Mouse (Mus musculus) adrenal gland, postnatal 36 days (tissue): ENCODE measurements around the gene Olfr569. TPM values are rescaled to one million over a fixed set of nuclear protein-coding genes. Genes with fewer than 3 reads are reported as not detected.

Experiments used
- DNase-seq, 2 experiments: peaks; one replicate each; pipeline ENCODE4 v3.0.0; 2021; ENCODE audit warnings: mixed read lengths in 1 of 2
- long read RNA-seq, 2 experiments: library from polyadenylated mRNA; stranded (forward); transcript quantifications; one replicate each; pipeline ENCODE4 v2.0.0; 2021; ENCODE audit warnings: borderline sequencing depth in 2 of 2
- total RNA-seq, 2 experiments: library from RNA; stranded (reverse); gene quantifications; 2 replicates each; pipeline ENCODE4 v1.2.3; 2021

Olfr569 gene
- not detected for total RNA-seq
- long read RNA-seq, experiment 1 = 0 reads
- long read RNA-seq, experiment 2 = 0 reads

DNA sequence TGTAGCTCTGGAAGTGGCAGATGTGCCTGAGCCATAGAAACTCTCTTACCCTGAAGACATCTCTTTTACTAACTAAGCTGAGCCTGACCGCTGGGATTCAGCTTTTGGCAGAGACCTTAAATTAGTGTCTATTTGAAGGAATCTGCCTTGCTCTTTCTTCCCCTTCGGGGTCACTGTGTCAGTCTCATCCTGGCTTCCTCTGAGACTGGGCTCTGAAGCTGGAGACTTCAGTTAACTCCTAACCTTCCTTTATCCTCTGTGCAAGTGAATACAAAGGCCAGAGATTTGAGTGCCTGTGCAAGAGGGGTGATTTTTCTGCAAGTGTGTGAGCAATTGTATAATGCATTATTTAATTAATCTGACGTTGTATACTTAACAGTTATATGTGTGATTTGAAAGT, at the start of gene Olfr569:
Gene Olfr569, minus strand, starts transcription at position 101 of the 400 bp plus-strand sequence.
- no peak for DNase-seq

DNA sequence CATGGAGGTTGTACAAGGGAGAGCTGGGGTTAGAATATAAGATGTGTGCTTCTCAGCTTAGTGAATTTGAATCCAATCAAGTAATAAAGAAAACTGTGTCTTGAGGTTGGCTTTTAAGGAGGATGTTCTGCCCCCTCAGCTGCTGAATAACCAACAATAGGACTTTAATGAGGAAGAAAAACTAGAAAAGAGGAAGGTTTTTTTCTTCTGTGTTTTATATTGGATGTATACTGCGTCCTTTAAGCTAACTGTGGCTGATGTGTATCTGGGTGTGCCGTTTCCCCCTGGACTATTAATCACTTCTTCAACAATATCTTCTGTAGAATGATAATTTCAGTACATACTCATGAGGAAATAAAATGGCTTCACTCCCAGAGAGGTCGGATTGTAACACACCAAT, 36.4 kb upstream of the Olfr569 start:
- no peak for DNase-seq

DNA sequence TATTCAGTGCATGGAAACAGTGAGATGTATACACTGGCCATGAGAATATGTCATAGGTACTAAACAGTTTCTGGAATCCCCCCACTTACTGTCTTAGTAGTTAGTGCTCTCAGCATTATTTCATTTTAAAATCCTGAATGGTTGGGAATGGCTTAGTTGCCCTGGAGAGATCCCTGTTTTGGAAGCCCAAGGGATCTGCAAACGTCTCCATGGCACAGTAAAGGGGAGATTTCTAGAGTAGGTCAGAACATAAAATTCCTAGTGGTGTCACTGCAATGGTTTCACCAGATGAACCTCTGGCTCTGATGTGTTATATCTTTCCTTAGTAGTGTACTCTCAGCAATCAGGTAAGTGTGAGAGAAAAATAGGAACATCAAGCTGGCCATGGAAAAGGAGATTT, 33.4 kb upstream of the Olfr569 start, which contains the start of gene Olfr572:
Gene Olfr572, plus strand, starts transcription at position 301 of the 400 bp plus-strand sequence.
- DNase-seq = no peak

DNA sequence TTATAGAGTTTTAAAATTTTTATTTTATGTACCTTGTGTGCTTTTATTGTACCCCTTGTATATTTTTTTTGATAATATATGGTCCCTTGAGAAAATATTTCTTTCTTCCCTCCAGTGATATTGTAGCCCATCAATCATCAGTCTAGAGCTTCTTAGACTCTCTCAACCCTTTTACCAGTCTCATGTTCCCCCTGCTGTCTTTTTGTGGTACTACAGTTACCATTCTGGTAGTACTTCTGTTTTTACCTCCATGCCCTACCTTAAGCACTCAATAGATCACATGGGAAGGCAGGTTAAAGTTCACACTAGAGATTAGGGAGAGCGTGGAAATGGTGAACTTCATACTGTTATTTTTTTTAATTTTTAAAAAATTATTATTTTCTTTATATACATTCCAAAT, 28.9 kb upstream of the Olfr569 start:
- DNase-seq = peak in 1 of 2 experiments; percentile 29

DNA sequence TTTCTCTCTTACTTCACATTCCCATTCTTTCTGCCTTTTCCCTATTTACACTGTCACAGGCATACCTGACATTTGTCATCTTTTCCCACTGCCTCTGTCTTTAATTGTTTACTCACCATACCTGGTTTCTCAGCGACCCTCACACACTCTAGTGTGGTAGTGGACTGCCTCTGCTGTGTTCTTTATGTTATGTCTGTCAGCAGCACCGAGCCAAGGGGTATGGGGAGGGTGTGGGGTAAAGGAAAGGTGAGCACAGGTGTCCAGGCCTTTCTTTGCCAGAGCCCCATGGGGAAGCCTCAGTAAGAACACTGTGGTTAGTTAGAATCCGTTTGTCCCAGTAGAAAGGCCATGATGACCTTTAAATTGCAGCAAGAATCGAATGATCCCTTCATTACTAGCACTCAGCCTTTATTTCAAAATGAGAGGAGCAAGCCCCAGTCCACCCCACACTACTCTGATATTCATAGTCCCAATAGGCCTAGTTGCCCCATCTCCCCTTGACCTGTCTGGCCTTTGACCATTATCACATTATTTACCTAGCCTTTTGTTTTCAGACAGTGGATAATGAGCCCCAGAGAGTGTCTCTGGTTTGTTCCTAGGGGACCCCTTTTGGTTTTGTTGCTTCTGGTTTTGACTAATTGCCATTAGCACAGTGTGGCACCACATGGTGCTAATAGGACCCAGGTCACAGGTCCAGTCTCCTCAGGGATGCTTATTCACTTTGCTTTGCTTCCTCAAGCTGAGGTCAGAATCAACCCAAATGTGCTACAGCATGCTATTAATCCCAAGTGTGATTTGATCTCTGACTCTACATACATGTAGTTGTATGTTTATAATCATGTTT, 26.6 kb upstream of the Olfr569 start, which contains the start of gene Olfr571:
Gene Olfr571, minus strand, starts transcription at position 505 of the 844 bp plus-strand sequence.
- no peak for DNase-seq

DNA sequence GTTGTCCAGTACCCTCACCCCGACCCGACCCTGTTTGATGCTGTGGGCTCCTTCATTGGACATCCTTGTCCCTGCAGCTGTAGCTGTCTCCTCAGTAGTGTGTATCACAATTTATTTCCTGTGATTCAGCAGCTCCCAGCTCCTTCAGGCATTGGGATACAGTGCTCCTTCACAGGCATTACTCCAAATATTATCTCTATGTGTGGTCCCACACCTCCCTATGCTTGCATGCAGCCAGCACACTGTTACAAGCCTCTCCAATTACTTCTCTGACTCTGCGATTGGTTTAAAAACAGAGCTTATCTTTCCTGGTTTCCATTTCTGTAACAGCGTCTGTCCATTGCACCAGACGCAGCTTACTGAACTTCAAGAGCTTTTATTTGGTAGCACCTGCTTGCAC, 25.7 kb upstream of the Olfr569 start:
- DNase-seq = no peak

DNA sequence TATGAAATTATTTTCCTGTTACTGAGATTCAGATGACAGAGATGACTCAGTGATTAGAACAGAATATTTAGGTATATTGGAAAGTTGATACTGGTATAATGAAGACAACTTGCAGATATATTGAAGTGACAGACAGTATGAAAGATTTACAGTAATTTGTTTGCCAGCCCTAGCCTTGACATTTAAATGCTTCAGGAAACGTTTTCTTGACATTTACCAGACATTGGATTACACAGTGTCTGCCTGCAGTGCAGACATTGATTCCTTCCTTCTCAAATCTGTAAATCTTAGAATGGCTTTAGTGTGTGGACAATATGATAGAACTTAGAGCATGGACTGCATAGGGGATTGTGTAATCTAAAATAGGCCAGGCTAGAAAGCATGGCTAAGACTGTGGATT, 24.6 kb upstream of the Olfr569 start:
- DNase-seq = no peak

DNA sequence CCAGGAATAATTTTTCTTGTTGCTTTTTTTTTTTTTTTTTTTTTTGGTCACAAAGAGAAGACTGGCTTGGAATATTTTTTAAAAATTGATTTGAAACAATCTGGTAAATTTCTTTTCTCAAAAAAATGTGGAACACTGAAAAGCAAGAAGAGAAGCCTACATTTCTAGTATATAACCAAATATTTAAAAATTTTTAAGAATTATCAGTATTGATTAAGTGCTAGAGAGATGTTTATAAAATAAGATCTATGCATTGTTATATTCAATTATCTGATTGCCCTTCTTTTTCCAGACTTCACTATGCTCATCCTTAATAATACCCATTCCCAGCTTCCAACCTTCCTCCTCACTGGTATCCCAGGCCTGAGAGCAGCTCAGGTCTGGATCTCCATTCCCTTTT, 13.9 kb downstream of the Olfr569 start, which contains the start of gene Olfr568:
Gene Olfr568, plus strand, starts transcription at position 301 of the 400 bp plus-strand sequence.
- DNase-seq = no peak

DNA sequence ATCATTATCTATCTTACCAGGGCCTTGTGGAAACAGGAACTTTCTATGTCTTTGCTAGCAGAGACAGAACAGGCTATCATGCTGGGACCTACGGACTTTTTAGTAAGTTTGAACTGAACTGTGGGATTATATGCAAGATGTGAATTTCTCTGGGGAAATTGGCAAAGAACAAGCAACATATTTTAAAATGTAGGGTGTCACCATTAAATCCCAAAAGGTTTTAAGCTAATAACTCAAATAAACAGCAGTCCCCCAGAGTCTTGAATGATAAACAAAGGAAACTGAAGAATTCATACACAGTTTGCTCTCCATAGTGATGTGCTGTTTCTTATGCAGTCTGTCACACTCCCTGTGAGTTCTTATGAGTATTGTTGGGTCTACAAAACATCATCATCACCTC, 32.0 kb downstream of the Olfr569 start, which contains the start of gene Olfr566:
Gene Olfr566, minus strand, starts transcription at position 101 of the 400 bp plus-strand sequence.
- no peak for DNase-seq

DNA sequence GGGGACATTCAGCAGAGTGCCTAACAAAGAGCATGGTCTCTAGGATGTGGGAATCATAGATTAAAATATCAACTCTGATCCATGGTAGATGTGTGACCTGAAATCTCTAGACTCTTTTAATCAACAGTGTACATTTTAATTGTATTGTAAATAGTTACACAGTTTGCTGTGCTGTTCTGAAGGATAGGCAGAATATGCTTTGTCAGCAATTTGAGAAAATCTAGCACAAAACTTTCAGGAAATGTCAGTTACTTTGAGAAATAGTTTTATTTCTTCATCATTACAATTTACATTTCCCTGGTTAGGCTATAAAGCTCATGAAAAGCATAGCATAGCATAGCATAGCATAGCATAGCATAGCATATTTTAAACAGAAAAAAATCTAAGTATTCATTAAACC, 34.9 kb downstream of the Olfr569 start:
- DNase-seq = no peak

Other genes starting within 250 kb of the Olfr569 start
- not detected for gene Olfr555, start 232.1 kb downstream of the Olfr569 start, total RNA-seq
- not detected for gene Olfr556, start 226.0 kb downstream of the Olfr569 start, total RNA-seq
- 1 to 10 TPM; 8.2 to 9.8 TPM for gene Trim68, start 203.6 kb downstream of the Olfr569 start, total RNA-seq
- gene Olfr557, start 195.0 kb downstream of the Olfr569 start, total RNA-seq = not detected
- under 1 TPM; 0.33 TPM for gene Olfr558, start 188.7 kb downstream of the Olfr569 start, total RNA-seq
- not detected for gene Olfr33, start 171.8 kb downstream of the Olfr569 start, total RNA-seq
- not detected for gene Olfr559, start 163.4 kb downstream of the Olfr569 start, total RNA-seq
- not detected for gene Olfr560, start 131.5 kb downstream of the Olfr569 start, total RNA-seq
- gene Olfr78, start 131.4 kb downstream of the Olfr569 start, total RNA-seq = under 1 TPM; 0.20 to 0.26 TPM
- gene Olfr561, start 119.7 kb downstream of the Olfr569 start, total RNA-seq = not detected
- not detected for gene Olfr564, start 87.4 kb downstream of the Olfr569 start, total RNA-seq
- gene Olfr566, start 32.1 kb downstream of the Olfr569 start, total RNA-seq = not detected
- not detected for gene Olfr568, start 13.8 kb downstream of the Olfr569 start, total RNA-seq
- gene Olfr570, start 3.7 kb upstream of the Olfr569 start, total RNA-seq = not detected
- not detected for gene Olfr571, start 26.7 kb upstream of the Olfr569 start, total RNA-seq
- not detected for gene Olfr572, start 33.5 kb upstream of the Olfr569 start, total RNA-seq
- not detected for gene Olfr573-ps1, start 51.7 kb upstream of the Olfr569 start, total RNA-seq
- not detected for gene Olfr574, start 57.6 kb upstream of the Olfr569 start, total RNA-seq
- gene Olfr575, start 67.9 kb upstream of the Olfr569 start, total RNA-seq = not detected
- not detected for gene Olfr576, start 71.8 kb upstream of the Olfr569 start, total RNA-seq
- not detected for gene Olfr577, start 85.1 kb upstream of the Olfr569 start, total RNA-seq
- gene Olfr578, start 98.4 kb upstream of the Olfr569 start, total RNA-seq = not detected
- gene Olfr582, start 147.1 kb upstream of the Olfr569 start, total RNA-seq = not detected
- gene Olfr583, start 160.4 kb upstream of the Olfr569 start, total RNA-seq = not detected
- not detected for gene Olfr584, start 191.0 kb upstream of the Olfr569 start, total RNA-seq
- not detected for gene Olfr585, start 206.8 kb upstream of the Olfr569 start, total RNA-seq
- gene Olfr586, start 234.8 kb upstream of the Olfr569 start, total RNA-seq = not detected
- gene Olfr588-ps1, start 250.0 kb upstream of the Olfr569 start, total RNA-seq = not detected